In genomic region chr11:57467159-57468110, GRCm38 (mm10) we compare ENCODE assay signal across 8 mouse cellular contexts. TPM values are rescaled to one million over a fixed set of nuclear protein-coding genes. Genes with fewer than 3 reads are reported as not detected.
A peak's percentile ranks its signal among the peaks of the same experiment; 100 is the strongest.
DNase-seq lines count a peak whose midpoint lies in the region; ATAC-seq and TF ChIP-seq lines count a peak whose summit lies in the region.

No protein-coding gene starts in this region.

- 0 out of 4 replicates have a peak, but pooled peaks cover 0 to 2% of the 10 kb centered on the region in 2 experiments for H3K36me3 ChIP-seq in MEL (ENCODE audit: control insufficient read depth in 1 of 2, insufficient read depth in 2 of 2, low read length in 2 of 2)
- H3K36me3 ChIP-seq in forebrain, embryonic 12.5 days (replicated peaks), result no peaks in the 10 kb centered on the region
- no peaks in the 10 kb centered on the region for H3K36me3 ChIP-seq in lung, embryonic 16.5 days (ENCODE audit: control insufficient read depth, insufficient read depth, low read length)

- no peaks in the 10 kb centered on the region for H3K9me3 ChIP-seq in MEL (replicated peaks; ENCODE audit: insufficient read depth, low read length)
- H3K9me3 ChIP-seq in forebrain, embryonic 12.5 days, result no peaks in the 10 kb centered on the region
- no peaks in the 10 kb centered on the region for H3K9me3 ChIP-seq in lung, embryonic 16.5 days (ENCODE audit: control insufficient read depth, low read length)

- TF ChIP-seq RAD21 in MEL (IDR thresholded peaks at IDR 0.05; ENCODE audit: low read depth, low read length), result peak; percentile 94

- peak; percentile 82 for ATAC-seq in forebrain, embryonic 12.5 days (ENCODE audit: low FRiP score)
- ATAC-seq in lung, embryonic 16.5 days (ENCODE audit: low read depth), result peak; percentile 52; the same call in 1 of the 2 replicates

- 60% methylated on average over 23 of the region's 23 CpGs for WGBS in forebrain, embryonic 12.5 days
- WGBS in lung, embryonic 16.5 days, result 55% methylated on average over 23 of the region's 23 CpGs

- H3K9ac ChIP-seq in MEL (ENCODE audit: control insufficient read depth, low read depth, low read length, poor library complexity, severe bottlenecking), result peak overlapping the region; percentile 6
- H3K9ac ChIP-seq in forebrain, embryonic 12.5 days, result no peak overlapping the region
- no peak overlapping the region for H3K9ac ChIP-seq in lung, embryonic 16.5 days (ENCODE audit: low read length)

- peak overlapping the region; percentile 28 to 40; a peak in 3 of 4 replicates for H3K4me3 ChIP-seq in MEL (ENCODE audit: control insufficient read depth in 1 of 2, insufficient read depth in 1 of 2, low read depth in 2 of 2, low read length in 2 of 2)
- no peak overlapping the region for H3K4me3 ChIP-seq in forebrain, embryonic 12.5 days (replicated peaks)
- no peak overlapping the region for H3K4me3 ChIP-seq in layer of hippocampus, adult 2 months
- no peak overlapping the region for H3K4me3 ChIP-seq in lung, embryonic 16.5 days (ENCODE audit: low read length)

- peak; percentile 61 to 82 for TF ChIP-seq EP300 in MEL (IDR thresholded peaks at IDR 0.05; ENCODE audit: low read depth in 1 of 2, low read length in 2 of 2)

- H3K4me2 ChIP-seq in forebrain, embryonic 12.5 days, result peak overlapping the region; percentile 19; the same call in 1 of the 2 replicates
- H3K4me2 ChIP-seq in lung, embryonic 16.5 days (ENCODE audit: low read depth, low read length), result no peak overlapping the region

- TF ChIP-seq CTCF in MEL (IDR thresholded peaks at IDR 0.05 in 2 of 3, conservative IDR thresholded peaks at IDR 0.05 in 1 of 3; ENCODE audit: control insufficient read depth in 1 of 3, insufficient read depth in 1 of 3, low read depth in 2 of 3, low read length in 3 of 3, poor library complexity in 1 of 3, severe bottlenecking in 1 of 3), result peak; percentile 78 to 94 (median 91)
- peak; percentile 98 for TF ChIP-seq CTCF in layer of hippocampus, adult 2 months (conservative IDR thresholded peaks at IDR 0.05)

- peaks cover 0 to 5% of the 10 kb centered on the region in 2 experiments; a peak in 1 of 4 replicates for H3K4me1 ChIP-seq in MEL (ENCODE audit: control insufficient read depth in 1 of 2, insufficient read depth in 2 of 2, low read length in 2 of 2)
- no peaks in the 10 kb centered on the region for H3K4me1 ChIP-seq in forebrain, embryonic 12.5 days
- H3K4me1 ChIP-seq in lung, embryonic 16.5 days (replicated peaks; ENCODE audit: control insufficient read depth, insufficient read depth, low read length), result no peaks in the 10 kb centered on the region

- no peak for TF ChIP-seq POLR2A in MEL (IDR thresholded peaks at IDR 0.05; ENCODE audit: control insufficient read depth in 1 of 2, insufficient read depth in 1 of 2, low read depth in 1 of 2, low read length in 2 of 2, poor library complexity in 1 of 2)

- DNase-seq in MEL (ENCODE audit: low read depth, low spot score), result peak; percentile 89
- DNase-seq in c-Kit-negative CD71-positive TER-119-positive erythroid progenitor cells, embryonic 14.5 days (ENCODE audit: low read depth, low spot score), result peak; percentile 19
- DNase-seq in heart, postnatal 25 days (ENCODE audit: low spot score), result peak; percentile 20
- peak; percentile 56 to 79 for DNase-seq in layer of hippocampus, adult 2 months (ENCODE audit: low spot score in 2 of 2)
- peak; percentile 57 for DNase-seq in ovary, postnatal 36 days (ENCODE audit: low spot score)
- peak; percentile 75 for DNase-seq in thymus, postnatal 4 days

- peak overlapping the region; percentile 12; the same call in 1 of the 2 replicates for H3K27ac ChIP-seq in MEL (ENCODE audit: control insufficient read depth, low read depth, low read length)
- H3K27ac ChIP-seq in forebrain, embryonic 12.5 days, result no peak overlapping the region
- H3K27ac ChIP-seq in layer of hippocampus, adult 2 months, result peak overlapping the region; percentile 83
- H3K27ac ChIP-seq in lung, embryonic 16.5 days (ENCODE audit: low read length), result no peak overlapping the region

- intact Hi-C loops in heart, postnatal 25 days (cut with DNase I), result loop anchor here (1.0 to 10.0 kb wide), 3 partner anchors 41 to 1336 kb away; no protein-coding TSS in a partner anchor

- H3K27me3 ChIP-seq in MEL (ENCODE audit: control insufficient read depth in 1 of 2, insufficient read depth in 2 of 2, low read length in 2 of 2), result no peaks in the 10 kb centered on the region
- H3K27me3 ChIP-seq in forebrain, embryonic 12.5 days, result 0 out of 2 replicates have a peak, but pooled peaks cover 5% of the 10 kb centered on the region
- no peaks in the 10 kb centered on the region for H3K27me3 ChIP-seq in lung, embryonic 16.5 days (ENCODE audit: control insufficient read depth, insufficient read depth, low read depth, low read length)

- H3K79me2 ChIP-seq in MEL (ENCODE audit: control insufficient read depth, insufficient read depth, low read length, poor library complexity), result no peaks in the 10 kb centered on the region

TF ChIP-seq in MEL, 35 proteins besides CTCF, POLR2A, EP300 and RAD21 (continues in another document):
- no peak for TF ChIP-seq POLR2AphosphoS2 (IDR thresholded peaks at IDR 0.05; ENCODE audit: low read length)
- TF ChIP-seq GABPA (IDR thresholded peaks at IDR 0.05; ENCODE audit: low read depth, low read length), result no peak
- peak; percentile 84 for TF ChIP-seq ZC3H11A (IDR thresholded peaks at IDR 0.05; ENCODE audit: low read depth, low read length)
- TF ChIP-seq CHD1 (IDR thresholded peaks at IDR 0.05; ENCODE audit: low read depth, low read length), result no peak
- no peak; the same call in 1 of the 2 replicates for TF ChIP-seq SIN3A (IDR thresholded peaks at IDR 0.05; ENCODE audit: low read length)
- peak; percentile 41 for TF ChIP-seq ELF1 (IDR thresholded peaks at IDR 0.05; ENCODE audit: low read depth, low read length)
- TF ChIP-seq USF2 (IDR thresholded peaks at IDR 0.05; ENCODE audit: borderline replicate concordance in 1 of 2, insufficient read depth in 1 of 2, low read depth in 1 of 2, low read length in 2 of 2), result no peak
- TF ChIP-seq MAFK (IDR thresholded peaks at IDR 0.05; ENCODE audit: borderline replicate concordance, low read depth, low read length), result no peak
- no peak for TF ChIP-seq MXI1 (IDR thresholded peaks at IDR 0.05; ENCODE audit: low read depth, low read length)
- TF ChIP-seq HCFC1 (IDR thresholded peaks at IDR 0.05; ENCODE audit: low read depth, low read length), result no peak
- TF ChIP-seq BHLHE40 (IDR thresholded peaks at IDR 0.05; ENCODE audit: borderline replicate concordance, low read depth, low read length), result no peak
- peak; percentile 86 for TF ChIP-seq SMC3 (IDR thresholded peaks at IDR 0.05; ENCODE audit: low read depth, low read length)
- TF ChIP-seq MYB (IDR thresholded peaks at IDR 0.05; ENCODE audit: low read depth, low read length), result no peak
- no peak for TF ChIP-seq UBTF (IDR thresholded peaks at IDR 0.05; ENCODE audit: borderline replicate concordance, insufficient read depth, low read depth, low read length)
- TF ChIP-seq NRF1 (IDR thresholded peaks at IDR 0.05; ENCODE audit: insufficient read depth, low read depth, low read length, poor library complexity, severe bottlenecking), result no peak
- TF ChIP-seq ETS1 (IDR thresholded peaks at IDR 0.05; ENCODE audit: low read depth, low read length), result peak; percentile 37; the same call in 1 of the 2 replicates
- no peak for TF ChIP-seq E2F4 (IDR thresholded peaks at IDR 0.05; ENCODE audit: borderline replicate concordance, low read depth, low read length)
- no peak for TF ChIP-seq KAT2A (conservative IDR thresholded peaks at IDR 0.05; ENCODE audit: low read depth, low read length)
- no peak for TF ChIP-seq CHD2 (IDR thresholded peaks at IDR 0.05; ENCODE audit: low read length)
- TF ChIP-seq TBP (IDR thresholded peaks at IDR 0.05; ENCODE audit: low read depth, low read length), result peak; percentile 36; the same call in 1 of the 2 replicates
- TF ChIP-seq MAZ (IDR thresholded peaks at IDR 0.05; ENCODE audit: low read depth, low read length), result 0 out of 2 replicates have a peak, but pooled peaks have one; percentile 46
- TF ChIP-seq POLR2AphosphoS5 (IDR thresholded peaks at IDR 0.05; ENCODE audit: borderline replicate concordance, low read depth, low read length), result no peak
- TF ChIP-seq NELFE (IDR thresholded peaks at IDR 0.05; ENCODE audit: low read depth, low read length), result no peak
- TF ChIP-seq ZMIZ1 (IDR thresholded peaks at IDR 0.05; ENCODE audit: low read depth, low read length), result no peak
- TF ChIP-seq JUND (IDR thresholded peaks at IDR 0.05; ENCODE audit: low read depth, low read length), result no peak
- 0 out of 2 replicates have a peak, but pooled peaks have one; percentile 43 for TF ChIP-seq RCOR1 (IDR thresholded peaks at IDR 0.05; ENCODE audit: low read depth, low read length)
- no peak; the same call in 1 of the 2 replicates for TF ChIP-seq ZNF384 (IDR thresholded peaks at IDR 0.05; ENCODE audit: low read depth, low read length)
- no peak for TF ChIP-seq MEF2A (IDR thresholded peaks at IDR 0.05; ENCODE audit: extremely low read depth, insufficient replicate concordance, low read depth, low read length, poor library complexity, severe bottlenecking)
- peak; percentile 40 for TF ChIP-seq TAL1 (IDR thresholded peaks at IDR 0.05; ENCODE audit: low read length)
- TF ChIP-seq USF1 (IDR thresholded peaks at IDR 0.05; ENCODE audit: low read depth, low read length), result no peak
- TF ChIP-seq ZKSCAN1 (IDR thresholded peaks at IDR 0.05; ENCODE audit: low read depth, low read length), result no peak

RNA-seq across cellular contexts. Expression of gene Fam114a2, which starts 51.0 kb away (rescaled TPM):
- total RNA-seq in MEL (2012; rRNA removed), result 39.5 and 40.7 TPM in 2 replicates
- 10 to 100 TPM in 1 of 2 experiments, not detected in 1; 42.3 TPM for polyA plus RNA-seq in MEL (2012; ENCODE audit: insufficient read depth in 1 of 2, insufficient read length in 2 of 2, low read depth in 1 of 2, low replicate concordance in 2 of 2, missing spikeins in 1 of 2)
- polyA plus RNA-seq in forebrain, embryonic 12.5 days (2016; fragmentation: Nextera tagmentation; extraction: Ambion mirVana), result 79.0 and 81.5 TPM in 2 replicates
- 10 to 100 TPM; 39.1 to 41.9 TPM for total RNA-seq in heart, postnatal 25 days (2021)
- total RNA-seq in layer of hippocampus, adult 2 months (2021), result 10 to 100 TPM; 41.1 to 42.4 TPM
- polyA plus RNA-seq in lung, embryonic 16.5 days (2015; fragmentation: Nextera tagmentation; extraction: Ambion mirVana), result 85.9 and 92.7 TPM in 2 replicates

RNA-seq across cellular contexts. Expression of gene Mfap3, which starts 51.0 kb away (rescaled TPM):
- total RNA-seq in MEL (2012; rRNA removed), result 18.6 and 21.2 TPM in 2 replicates
- 10 to 100 TPM in 1 of 2 experiments, not detected in 1; 22.7 TPM for polyA plus RNA-seq in MEL (2012; ENCODE audit: insufficient read depth in 1 of 2, insufficient read length in 2 of 2, low read depth in 1 of 2, low replicate concordance in 2 of 2, missing spikeins in 1 of 2)
- polyA plus RNA-seq in forebrain, embryonic 12.5 days (2016; fragmentation: Nextera tagmentation; extraction: Ambion mirVana), result 51.6 and 58.1 TPM in 2 replicates
- total RNA-seq in heart, postnatal 25 days (2021), result 10 to 100 TPM; 13.3 to 13.7 TPM
- 10 to 100 TPM; 26.8 to 34.9 TPM for total RNA-seq in layer of hippocampus, adult 2 months (2021)
- 42.5 and 45.2 TPM in 2 replicates for polyA plus RNA-seq in lung, embryonic 16.5 days (2015; fragmentation: Nextera tagmentation; extraction: Ambion mirVana)

Comparison
In these comparisons a context has a peak if more than half of its experiments do, and no peak if none do; other contexts are left out.
1. DNase-seq: peak in every context shown above with its lines; median percentile 89 in MEL; 75 in thymus, postnatal 4 days; 68 in layer of hippocampus, adult 2 months; 57 in ovary, postnatal 36 days; 20 in heart, postnatal 25 days; 19 in c-Kit-negative CD71-positive TER-119-positive erythroid progenitor cells, embryonic 14.5 days.
2. H3K27ac ChIP-seq: peak in MEL (single experiment) and layer of hippocampus, adult 2 months (single experiment); none in forebrain, embryonic 12.5 days (single experiment) and lung, embryonic 16.5 days (single experiment).
3. H3K4me3 ChIP-seq: peak in MEL (2 of 2); none in forebrain, embryonic 12.5 days (single experiment), layer of hippocampus, adult 2 months (single experiment) and lung, embryonic 16.5 days (single experiment).